Mouse (Mus musculus) small intestine, adult 2 months (tissue): ENCODE measurements around the gene Foxp2.

Experiments used
- CTCF ChIP-seq: fragments of 200-500 bp; IDR thresholded peaks from 2 replicates; pipeline ENCODE4 v1.5.1; 2012; ENCODE audit warnings: low read depth, mild to moderate bottlenecking, control low read depth, inconsistent platforms, low read length, moderate library complexity, mixed read lengths; ENCODE audit not compliant: insufficient replicate concordance, insufficient read length; ENCODE audit errors: extremely low read depth
- POLR2A ChIP-seq: fragments of 200-500 bp; IDR thresholded peaks from 2 replicates; pipeline ENCODE4 v1.6.1; 2012; ENCODE audit warnings: low read depth, mild to moderate bottlenecking, control low read depth, inconsistent platforms, low read length, moderate library complexity

- no peak for TF ChIP-seq CTCF
- TF ChIP-seq POLR2A = no peak
Observed at GRCm38 (mm10) chr6:15370827-15371226, 469.7 kb downstream of the Foxp2 start.
